8 mouse cellular contexts compared by ENCODE assay signal in genomic region chr11:117324718-117325117, GRCm38 (mm10).
DNase-seq lines count a peak whose midpoint lies in the region; ATAC-seq and TF ChIP-seq lines count a peak whose summit lies in the region.
"Not testable (repeated sequence)": the region's sequence is repeated elsewhere in the genome, so short reads cannot be mapped to it uniquely, and the experiment has no call there.

No protein-coding gene starts in this region.

- H3K9me3 ChIP-seq in CH12.LX (replicated peaks; ENCODE audit: low read length); forebrain, embryonic 10.5 days; heart, embryonic 15.5 days (replicated peaks); limb, embryonic 10.5 days (replicated peaks); liver, embryonic 12.5 days (replicated peaks); neural tube, embryonic 13.5 days; stomach, embryonic 16.5 days (replicated peaks; ENCODE audit: control insufficient read depth, low read length): not testable (repeated sequence)

- DNase-seq in CH12.LX (ENCODE audit: extremely low read depth); forebrain, embryonic 10.5 days (ENCODE audit: extremely low spot score, low spot score); limb, embryonic 10.5 days (ENCODE audit: low spot score): not testable (repeated sequence)

- TF ChIP-seq EP300 in CH12.LX (IDR thresholded peaks at IDR 0.05; ENCODE audit: low read length) = peak; percentile 18; the same call in 1 of the 2 replicates

- peaks cover 0 to 13% of the 10 kb centered on the region in 2 experiments for H3K36me3 ChIP-seq in CH12.LX (replicated peaks in 1 of 2; ENCODE audit: control insufficient read depth in 1 of 2, insufficient read depth in 1 of 2, low read length in 1 of 2)
- H3K36me3 ChIP-seq in forebrain, embryonic 10.5 days (replicated peaks); heart, embryonic 15.5 days; liver, embryonic 12.5 days; neural tube, embryonic 13.5 days; stomach, embryonic 16.5 days (ENCODE audit: control insufficient read depth, insufficient read depth, low read length): not testable (repeated sequence)
- H3K36me3 ChIP-seq in limb, embryonic 10.5 days = peaks cover 19% of the 10 kb centered on the region

- not testable (repeated sequence) for H3K27me3 ChIP-seq in CH12.LX (replicated peaks); forebrain, embryonic 10.5 days (ENCODE audit: poor library complexity, severe bottlenecking); heart, embryonic 15.5 days; limb, embryonic 10.5 days (ENCODE audit: low read depth, poor library complexity, severe bottlenecking); liver, embryonic 12.5 days (replicated peaks); neural tube, embryonic 13.5 days; stomach, embryonic 16.5 days (ENCODE audit: control insufficient read depth, insufficient read depth, low read length)

- peak overlapping the region; percentile 96 for H3K27ac ChIP-seq in CH12.LX (ENCODE audit: insufficient read depth, low read depth)
- H3K27ac ChIP-seq in bone marrow, adult 2 months (ENCODE audit: control insufficient read depth, insufficient read depth, low read depth, low read length, poor library complexity) = peak overlapping the region; percentile 75
- H3K27ac ChIP-seq in forebrain, embryonic 10.5 days = 0 out of 2 replicates have a peak overlapping the region, but pooled peaks have one; percentile 8
- peak overlapping the region; percentile 36; the same call in 1 of the 2 replicates for H3K27ac ChIP-seq in heart, embryonic 15.5 days
- H3K27ac ChIP-seq in limb, embryonic 10.5 days = peak overlapping the region; percentile 71; the same call in 1 of the 2 replicates
- peak overlapping the region; percentile 62; the same call in 1 of the 2 replicates for H3K27ac ChIP-seq in liver, embryonic 12.5 days
- H3K27ac ChIP-seq in neural tube, embryonic 13.5 days (replicated peaks) = peak overlapping the region; percentile 25; the same call in 1 of the 2 replicates
- peak overlapping the region; percentile 78 for H3K27ac ChIP-seq in stomach, embryonic 16.5 days (ENCODE audit: low read length)

- TF ChIP-seq RAD21 in CH12.LX (IDR thresholded peaks at IDR 0.05; ENCODE audit: low read depth, low read length) = not testable (repeated sequence)

- peaks cover 55% of the 10 kb centered on the region for H3K79me2 ChIP-seq in CH12.LX (replicated peaks; ENCODE audit: control insufficient read depth, extremely low read depth, insufficient read depth, poor library complexity, severe bottlenecking)

- 75% methylated on average over 5 of the region's 5 CpGs for WGBS in bone marrow, adult 2 months
- WGBS in forebrain, embryonic 10.5 days = 93% methylated on average over 5 of the region's 5 CpGs
- 94% methylated on average over 5 of the region's 5 CpGs for WGBS in heart, embryonic 15.5 days
- WGBS in limb, embryonic 10.5 days = 89% methylated on average over 5 of the region's 5 CpGs
- 78% methylated on average over 5 of the region's 5 CpGs for WGBS in liver, embryonic 12.5 days (ENCODE audit: insufficient replicate concordance)
- WGBS in neural tube, embryonic 13.5 days = 92% methylated on average over 5 of the region's 5 CpGs
- 91% methylated on average over 5 of the region's 5 CpGs for WGBS in stomach, embryonic 16.5 days

- in situ Hi-C loops in CH12.LX (cut with MboI; ENCODE audit: low pct_ligation_motif_present, low pct_unique_long_range_greater_than_20kb, low sequenced_read_pairs) = not testable (repeated sequence)

- ATAC-seq in heart, embryonic 15.5 days (replicated peaks; ENCODE audit: insufficient number of reproducible peaks, insufficient read depth, low FRiP score, low read depth); liver, embryonic 12.5 days; neural tube, embryonic 13.5 days (ENCODE audit: low read depth); stomach, embryonic 16.5 days (ENCODE audit: insufficient read depth, low FRiP score): not testable (repeated sequence)

- peak overlapping the region in 1 of 3 experiments; percentile 6 for H3K4me3 ChIP-seq in CH12.LX (replicated peaks in 1 of 3; ENCODE audit: low read depth in 2 of 3, low read length in 2 of 3, poor library complexity in 1 of 3)
- not testable (repeated sequence) for H3K4me3 ChIP-seq in bone marrow, adult 2 months (replicated peaks; ENCODE audit: control insufficient read depth, low read depth, low read length); forebrain, embryonic 10.5 days; heart, embryonic 15.5 days; limb, embryonic 10.5 days; liver, embryonic 12.5 days; neural tube, embryonic 13.5 days; stomach, embryonic 16.5 days (replicated peaks; ENCODE audit: low read length)

- H3K4me2 ChIP-seq in CH12.LX (ENCODE audit: insufficient read depth, low read depth, poor library complexity, severe bottlenecking); heart, embryonic 15.5 days; liver, embryonic 12.5 days; neural tube, embryonic 13.5 days; stomach, embryonic 16.5 days (ENCODE audit: low read depth, low read length): not testable (repeated sequence)

- dilution Hi-C loops in CH12.LX (cut with MboI; ENCODE audit: extremely low pct_ligation_motif_present, extremely low pct_unique_long_range_greater_than_20kb, low sequenced_read_pairs) = not testable (repeated sequence)

- not testable (repeated sequence) for TF ChIP-seq CTCF in CH12.LX (conservative IDR thresholded peaks at IDR 0.05 in 1 of 2, IDR thresholded peaks at IDR 0.05 in 1 of 2; ENCODE audit: low read depth in 2 of 2, low read length in 2 of 2); bone marrow, adult 2 months (IDR thresholded peaks at IDR 0.05; ENCODE audit: control insufficient read depth, insufficient read depth, low read length)

- peak overlapping the region; percentile 26; the same call in 1 of the 2 replicates for H3K9ac ChIP-seq in CH12.LX (ENCODE audit: insufficient read depth, low read depth)
- not testable (repeated sequence) for H3K9ac ChIP-seq in heart, embryonic 15.5 days; liver, embryonic 12.5 days; neural tube, embryonic 13.5 days; stomach, embryonic 16.5 days (ENCODE audit: low read length)

- peaks cover 52 to 86% of the 10 kb centered on the region in 2 experiments for H3K4me1 ChIP-seq in CH12.LX (ENCODE audit: control insufficient read depth in 1 of 2, insufficient read depth in 2 of 2)
- H3K4me1 ChIP-seq in bone marrow, adult 2 months (ENCODE audit: control insufficient read depth, insufficient read depth, low read length) = peaks cover 22% of the 10 kb centered on the region
- peaks cover 84% of the 10 kb centered on the region for H3K4me1 ChIP-seq in forebrain, embryonic 10.5 days
- peaks cover 68% of the 10 kb centered on the region for H3K4me1 ChIP-seq in heart, embryonic 15.5 days (replicated peaks)
- H3K4me1 ChIP-seq in limb, embryonic 10.5 days = peaks cover 83% of the 10 kb centered on the region
- H3K4me1 ChIP-seq in liver, embryonic 12.5 days = peaks cover 95% of the 10 kb centered on the region
- H3K4me1 ChIP-seq in neural tube, embryonic 13.5 days (replicated peaks) = peaks cover 52% of the 10 kb centered on the region
- peaks cover 49% of the 10 kb centered on the region for H3K4me1 ChIP-seq in stomach, embryonic 16.5 days (ENCODE audit: control insufficient read depth, insufficient read depth, low read length)

- TF ChIP-seq POLR2A in CH12.LX (IDR thresholded peaks at IDR 0.05; ENCODE audit: low read depth, low read length); bone marrow, adult 2 months (IDR thresholded peaks at IDR 0.05; ENCODE audit: borderline replicate concordance, control insufficient read depth, low read depth, low read length): not testable (repeated sequence)

TF ChIP-seq in CH12.LX, 34 proteins besides CTCF, POLR2A, EP300 and RAD21:
- TF ChIP-seq CHD1 (IDR thresholded peaks at IDR 0.05; ENCODE audit: low read depth, low read length) = peak; percentile 78
- TF ChIP-seq ELF1 (IDR thresholded peaks at IDR 0.05; ENCODE audit: low read depth, low read length) = 0 out of 2 replicates have a peak, but pooled peaks have one; percentile 27
- TF ChIP-seq SIN3A (IDR thresholded peaks at IDR 0.05; ENCODE audit: low read length) = 0 out of 2 replicates have a peak, but pooled peaks have one; percentile 35
- TF ChIP-seq NRF1 (IDR thresholded peaks at IDR 0.05; ENCODE audit: low read depth, low read length) = 0 out of 2 replicates have a peak, but pooled peaks have one; percentile 11
TF ChIP-seq in CH12.LX: peak in this region for 4; not testable (repeated sequence) for 30.

Comparison
In these comparisons a context has a peak if more than half of its experiments do, and no peak if none do; other contexts are left out.
1. H3K27ac ChIP-seq: peak in every context shown above with its lines; median percentile 96 in CH12.LX; 78 in stomach, embryonic 16.5 days; 75 in bone marrow, adult 2 months; 71 in limb, embryonic 10.5 days; 62 in liver, embryonic 12.5 days; 36 in heart, embryonic 15.5 days; 25 in neural tube, embryonic 13.5 days; 8 in forebrain, embryonic 10.5 days.